Mouse (Mus musculus) embryo, embryonic 9.5 days (tissue): ENCODE data around the gene Rflna.
A peak's percentile ranks its signal among the peaks of the same experiment; 100 is the strongest.

Experiments
- DNase-seq: peaks from one replicate; pipeline ENCODE4 v3.0.0-alpha.2; 2017; ENCODE audit errors: extremely low spot score

Gene Rflna

GRCm38 (mm10) chr5:125005871-125006652 lies 3.0 kb downstream of the Rflna start:
- no peak for DNase-seq

- no peak for DNase-seq
These were observed 3.9 kb downstream of the Rflna start for GRCm38 (mm10) chr5:125006896-125007295.

- DNase-seq: no peak
These were observed 8.1 kb downstream of the Rflna start for GRCm38 (mm10) chr5:125011166-125011565.

GRCm38 (mm10) chr5:125011628-125012027 lies 8.6 kb downstream of the Rflna start:
- DNase-seq: no peak

GRCm38 (mm10) chr5:125014497-125014896 lies 11.5 kb downstream of the Rflna start:
- peak; percentile 75 for DNase-seq

GRCm38 (mm10) chr5:125015066-125015465 lies 12.0 kb downstream of the Rflna start:
- no peak for DNase-seq

- no peak for DNase-seq
These were observed 12.6 kb downstream of the Rflna start for GRCm38 (mm10) chr5:125015576-125015975.

- DNase-seq: no peak
These were observed 13.6 kb downstream of the Rflna start for GRCm38 (mm10) chr5:125016421-125017242.

- no peak for DNase-seq
These were observed 14.3 kb downstream of the Rflna start for GRCm38 (mm10) chr5:125017332-125017731.

GRCm38 (mm10) chr5:125019099-125019498 lies 16.1 kb downstream of the Rflna start:
- DNase-seq: no peak

- no peak for DNase-seq
These were observed 18.3 kb downstream of the Rflna start for GRCm38 (mm10) chr5:125021298-125021697.

GRCm38 (mm10) chr5:125024002-125024401 lies 21.0 kb downstream of the Rflna start:
- peak; percentile 31 for DNase-seq

GRCm38 (mm10) chr5:125028371-125028770 lies 25.4 kb downstream of the Rflna start:
- DNase-seq: no peak

- DNase-seq: no peak
These were observed 25.9 kb downstream of the Rflna start for GRCm38 (mm10) chr5:125028911-125029310.

GRCm38 (mm10) chr5:125036483-125036882 lies 33.5 kb downstream of the Rflna start:
- DNase-seq: no peak

- DNase-seq: no peak
These were observed 36.5 kb downstream of the Rflna start for GRCm38 (mm10) chr5:125039377-125040027.

GRCm38 (mm10) chr5:125040128-125040584 lies 37.1 kb downstream of the Rflna start:
- no peak for DNase-seq

GRCm38 (mm10) chr5:125041578-125041977 lies 38.6 kb downstream of the Rflna start:
- DNase-seq: no peak

GRCm38 (mm10) chr5:125043448-125043847 lies 40.4 kb downstream of the Rflna start:
- no peak for DNase-seq

GRCm38 (mm10) chr5:125045202-125045601 lies 42.2 kb downstream of the Rflna start:
- peak; percentile 34 for DNase-seq

GRCm38 (mm10) chr5:125046436-125046835 lies 43.4 kb downstream of the Rflna start:
- DNase-seq: no peak

GRCm38 (mm10) chr5:125049481-125049880 lies 46.5 kb downstream of the Rflna start:
- DNase-seq: no peak
